In genomic region chr8:19045242-19045641, GRCm38 (mm10) we compare ENCODE assay signal across 29 mouse cellular contexts. TPM values are rescaled to one million over a fixed set of nuclear protein-coding genes. Genes with fewer than 3 reads are reported as not detected.
"Had no signal": no experiment of that assay in that cellular context is flagged by ENCODE, and none has a peak within 500 bp of the region (broad histone marks: within the 10 kb centered on the region; RNA-seq: fewer than 3 reads in every experiment).

No protein-coding gene starts in this region.

- H3K9ac ChIP-seq: lung, embryonic 15.5 days; midbrain, embryonic 12.5 days; neural tube, embryonic 13.5 days; neural tube, embryonic 15.5 days; stomach, embryonic 15.5 days had no signal

- ATAC-seq: lung, postnatal 0 days; midbrain, embryonic 16.5 days had no signal

- DNase-seq: lung, adult 2 months; lung, postnatal 14 days; lung, postnatal 36 days; midbrain, embryonic 14.5 days; retina, postnatal 1 day; right cerebral cortex, adult 18-20 months; right cerebral cortex, postnatal 25 days; right cerebral cortex, postnatal 4 days; spleen, adult 18-20 months; thymus, adult 2 months; thymus, postnatal 25 days; thymus, postnatal 4 days had no signal

- H3K27me3 ChIP-seq: lung, embryonic 15.5 days; midbrain, embryonic 12.5 days; neural tube, embryonic 13.5 days; neural tube, embryonic 15.5 days; stomach, embryonic 15.5 days had no signal

- H3K9me3 ChIP-seq: lung, embryonic 15.5 days; stomach, embryonic 15.5 days had no signal

- H3K4me3 ChIP-seq: lung, embryonic 15.5 days; midbrain, embryonic 10.5 days; midbrain, embryonic 12.5 days; myocyte; neural tube, embryonic 13.5 days; neural tube, embryonic 15.5 days; stomach, embryonic 15.5 days had no signal

- H3K36me3 ChIP-seq: lung, embryonic 15.5 days; midbrain, embryonic 10.5 days; midbrain, embryonic 12.5 days; neural tube, embryonic 13.5 days; neural tube, embryonic 15.5 days; stomach, embryonic 15.5 days had no signal

- H3K27ac ChIP-seq: lung, embryonic 15.5 days; macrophage; midbrain, embryonic 10.5 days; midbrain, embryonic 12.5 days; neural tube, embryonic 13.5 days; neural tube, embryonic 15.5 days; stomach, embryonic 15.5 days; stomach, postnatal 0 days had no signal

- H3K4me1 ChIP-seq: lung, embryonic 15.5 days; midbrain, embryonic 10.5 days; midbrain, embryonic 12.5 days; neural tube, embryonic 13.5 days; neural tube, embryonic 15.5 days; stomach, embryonic 15.5 days had no signal

RNA-seq across cellular contexts. Expression of gene Defb38, which starts 18.9 kb away (rescaled TPM):
- total RNA-seq: megakaryocyte progenitor cell, adult 5-6 weeks; megakaryocyte-erythroid progenitor cell, adult 5-6 weeks had no signal
- polyA plus RNA-seq: lung, adult 2 months; lung, embryonic 15.5 days; lung, postnatal 0 days; macrophage; midbrain, embryonic 10.5 days; midbrain, embryonic 12.5 days; midbrain, embryonic 14.5 days; midbrain, embryonic 16.5 days; myocyte; neural tube, embryonic 11.5 days; neural tube, embryonic 13.5 days; neural tube, embryonic 15.5 days; small intestine, adult 2 months; stomach, embryonic 15.5 days; stomach, postnatal 0 days; testis, adult 2 months; thymus, adult 2 months; urinary bladder, adult 2 months had no signal

RNA-seq across cellular contexts. Expression of gene Defb39, which starts 19.4 kb away (rescaled TPM):
- total RNA-seq: megakaryocyte progenitor cell, adult 5-6 weeks; megakaryocyte-erythroid progenitor cell, adult 5-6 weeks had no signal
- polyA plus RNA-seq: lung, adult 2 months; lung, embryonic 15.5 days; lung, postnatal 0 days; macrophage; midbrain, embryonic 10.5 days; midbrain, embryonic 12.5 days; midbrain, embryonic 14.5 days; midbrain, embryonic 16.5 days; myocyte; neural tube, embryonic 11.5 days; neural tube, embryonic 13.5 days; neural tube, embryonic 15.5 days; small intestine, adult 2 months; stomach, embryonic 15.5 days; stomach, postnatal 0 days; testis, adult 2 months; thymus, adult 2 months; urinary bladder, adult 2 months had no signal

RNA-seq across cellular contexts. Expression of gene Defb37, which starts 54.4 kb away (rescaled TPM):
- total RNA-seq: megakaryocyte progenitor cell, adult 5-6 weeks; megakaryocyte-erythroid progenitor cell, adult 5-6 weeks had no signal
- polyA plus RNA-seq: lung, adult 2 months; lung, embryonic 15.5 days; lung, postnatal 0 days; macrophage; midbrain, embryonic 10.5 days; midbrain, embryonic 12.5 days; midbrain, embryonic 14.5 days; midbrain, embryonic 16.5 days; myocyte; neural tube, embryonic 11.5 days; neural tube, embryonic 13.5 days; neural tube, embryonic 15.5 days; small intestine, adult 2 months; stomach, postnatal 0 days; testis, adult 2 months; thymus, adult 2 months; urinary bladder, adult 2 months had no signal
